Mouse (Mus musculus) urinary bladder, postnatal 10 days (tissue): ENCODE results near the gene Traf5.

Experiments
- DNase-seq: peaks from one replicate; pipeline ENCODE4 v3.0.0; 2022; ENCODE audit warnings: low spot score

Gene Traf5

GRCm38 (mm10) chr1:191969939-191970338, 122.4 kb downstream of the Traf5 start:
- DNase-seq = no peak

- DNase-seq = peak; percentile 36
Measured at GRCm38 (mm10) chr1:191964773-191965481, 127.4 kb downstream of the Traf5 start.

DNA sequence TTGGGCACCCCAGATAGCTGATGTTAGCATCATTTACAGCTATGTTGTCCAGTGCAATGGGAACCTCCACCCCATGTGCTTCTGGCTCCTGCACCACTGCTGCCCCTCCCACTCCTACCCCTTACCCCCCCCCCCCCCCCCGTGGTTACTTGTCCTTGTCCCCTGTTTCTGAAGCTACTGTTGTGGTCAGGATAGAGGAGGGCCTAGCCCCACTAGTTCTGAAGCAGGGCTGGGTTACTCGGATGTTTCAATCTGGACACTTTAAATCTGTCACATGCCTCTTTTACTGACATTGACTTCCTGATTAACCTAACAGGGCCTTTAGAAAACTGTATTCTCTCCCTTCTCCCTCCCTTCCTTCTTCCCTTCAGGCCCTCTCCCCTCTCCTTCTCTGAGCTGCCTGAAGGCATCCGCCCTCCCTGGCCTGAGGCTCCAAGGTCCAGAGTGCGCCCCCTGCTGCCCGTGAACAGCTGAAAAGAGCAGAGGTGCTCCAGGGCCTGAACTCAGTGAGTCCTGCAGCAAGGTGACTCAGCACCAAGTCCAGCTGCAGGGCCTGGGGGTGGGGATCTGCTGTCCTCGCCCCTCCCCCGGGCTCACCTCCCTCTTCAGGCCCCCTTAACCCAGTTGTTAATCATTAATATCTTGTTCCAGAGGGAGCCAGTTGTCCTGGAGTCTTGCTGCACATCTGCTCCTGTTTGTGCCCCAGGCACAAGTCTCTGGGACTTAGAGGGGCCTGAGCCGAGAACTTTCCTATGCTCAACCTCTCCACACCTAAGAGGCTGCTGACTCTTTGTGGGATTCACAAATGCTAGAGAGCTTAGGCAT, 128.2 kb downstream of the Traf5 start:
- peak; percentile 61 for DNase-seq

DNA sequence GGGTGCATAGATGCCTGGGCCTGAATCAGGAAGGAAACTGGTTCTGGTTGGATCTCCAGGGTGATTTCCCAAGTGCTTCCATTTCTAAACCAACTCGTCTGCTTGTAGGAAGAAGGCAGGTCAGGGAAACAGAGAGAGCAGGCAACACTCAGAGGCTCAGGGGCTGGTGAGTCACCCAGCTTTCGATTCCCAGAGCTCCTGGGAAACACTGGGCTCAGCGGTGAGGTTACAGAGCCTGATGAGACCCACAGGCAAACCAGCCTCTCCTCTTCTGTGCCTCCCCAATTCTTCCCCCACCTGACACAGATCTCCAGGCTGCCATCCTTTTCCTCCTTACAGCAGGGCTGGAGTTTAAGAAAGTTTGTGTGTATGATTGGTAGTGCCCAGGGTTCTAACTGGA, 128.9 kb downstream of the Traf5 start:
- DNase-seq = no peak

DNA sequence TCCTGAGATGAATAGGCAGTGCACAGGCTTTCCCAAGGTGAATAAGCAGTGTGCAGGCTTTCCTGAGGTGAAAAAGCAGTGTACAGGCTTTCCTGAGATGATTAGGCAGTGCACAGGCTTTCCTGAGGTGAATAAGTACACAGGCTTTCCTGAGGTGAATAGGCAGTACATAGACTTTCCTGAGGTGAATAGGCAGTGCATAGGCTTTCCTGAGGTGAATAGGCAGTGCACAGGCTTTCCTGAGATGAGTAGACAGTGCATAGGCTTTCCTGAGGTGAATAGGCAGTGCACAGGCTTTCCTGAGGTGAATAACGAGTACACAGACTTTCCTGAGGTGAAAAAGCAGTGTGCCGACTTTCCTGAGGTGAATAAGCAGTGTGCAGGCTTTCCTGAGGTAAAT, 131.4 kb downstream of the Traf5 start:
- no peak for DNase-seq

DNA sequence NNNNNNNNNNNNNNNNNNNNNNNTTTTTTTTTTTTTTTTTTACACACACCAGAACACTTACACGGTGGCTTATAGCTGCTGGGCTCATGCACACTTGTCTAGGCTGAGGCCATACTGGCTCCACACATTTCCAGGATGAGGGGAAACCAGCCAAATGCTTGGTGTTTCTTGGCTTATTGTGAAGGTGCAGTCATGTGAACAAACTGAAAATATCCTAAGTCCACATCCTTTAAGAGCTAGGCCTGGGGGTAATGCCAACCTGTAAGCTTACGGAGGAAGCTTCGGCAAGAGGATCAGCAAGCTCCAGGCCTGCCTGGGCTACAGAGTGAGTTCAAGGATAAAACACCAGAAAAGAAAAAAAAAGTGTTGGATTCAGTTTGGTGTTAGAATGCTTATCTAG, 135.0 kb downstream of the Traf5 start:
- DNase-seq = no peak

DNA sequence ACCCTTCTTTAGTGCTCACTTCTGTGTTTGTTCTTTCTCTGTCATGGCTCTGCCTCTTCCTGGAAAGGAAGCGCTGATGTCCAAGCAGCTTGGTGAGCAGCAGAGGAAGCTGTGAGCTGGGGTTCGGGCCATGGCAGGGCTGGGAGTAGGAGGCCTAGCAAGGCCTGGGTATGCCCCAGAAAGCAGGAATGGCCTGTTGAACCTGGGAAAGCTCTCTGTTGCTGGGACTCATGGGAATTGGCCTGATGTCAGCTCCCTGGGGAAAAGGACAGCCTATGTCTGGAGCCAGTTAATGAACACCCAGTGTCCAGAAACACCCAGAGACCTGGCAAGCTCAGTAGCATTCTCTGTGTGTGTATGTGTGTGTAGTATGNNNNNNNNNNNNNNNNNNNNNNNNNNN, 135.5 kb downstream of the Traf5 start:
- DNase-seq = no peak

GRCm38 (mm10) chr1:191956261-191956660, 136.1 kb downstream of the Traf5 start:
- no peak for DNase-seq

DNA sequence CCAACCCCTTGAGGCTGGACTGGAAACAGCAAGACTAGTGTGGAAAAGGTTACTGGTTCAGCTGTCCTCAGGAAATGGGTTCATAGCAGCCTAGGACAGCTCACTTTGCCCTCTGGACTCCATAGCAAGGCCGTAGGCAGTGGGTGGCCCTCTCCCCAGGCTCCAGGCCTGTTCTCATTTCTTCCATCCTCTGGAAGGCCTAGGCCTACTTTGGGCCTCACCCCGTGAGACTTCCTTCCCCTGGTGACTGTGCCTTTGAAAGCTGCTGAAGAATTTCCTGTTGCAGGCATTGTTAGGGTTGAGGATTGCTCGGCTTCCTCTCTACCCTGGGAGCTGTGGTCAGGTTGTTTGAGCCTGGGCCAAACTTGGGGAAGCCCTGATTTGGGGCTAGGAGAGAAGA, 137.3 kb downstream of the Traf5 start:
- DNase-seq = no peak

GRCm38 (mm10) chr1:191952733-191953335, 139.5 kb downstream of the Traf5 start:
- DNase-seq = no peak

- DNase-seq = no peak
Measured at GRCm38 (mm10) chr1:191950611-191951010, 141.7 kb downstream of the Traf5 start.

GRCm38 (mm10) chr1:191948600-191948999, 143.8 kb downstream of the Traf5 start:
- no peak for DNase-seq

DNA sequence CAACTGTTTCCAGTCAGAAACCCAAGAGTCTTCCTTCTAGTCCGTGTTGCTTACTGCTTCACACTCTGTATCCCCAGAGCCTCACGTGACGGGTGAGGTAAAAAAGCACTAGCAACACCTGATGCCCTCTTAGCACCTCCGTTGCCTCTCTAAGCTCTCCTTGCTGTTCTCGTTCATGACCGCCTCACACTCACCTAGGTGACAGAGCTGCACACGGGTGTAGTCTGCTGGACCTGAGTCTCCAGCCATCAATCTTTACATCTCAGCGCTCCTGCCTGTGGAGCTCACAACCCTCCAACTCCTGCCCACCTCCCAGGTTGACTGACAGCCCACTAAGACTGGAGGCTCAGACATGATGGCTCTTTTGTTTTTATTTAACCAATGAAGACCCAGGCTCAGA, 144.6 kb downstream of the Traf5 start:
- no peak for DNase-seq
